Mouse (Mus musculus): ENCODE measurements around the gene Klhl18. TPM values are rescaled to one million over a fixed set of nuclear protein-coding genes. Genes with fewer than 3 reads are reported as not detected.

Klhl18 gene
- polyA plus RNA-seq (2014; fragmentation: Illumina TruSeq; extraction: RNeasy Lipid Tissue Mini Kit (QIAGEN cat#74804); ENCODE audit: low read depth, low replicate concordance) = 3.4 TPM

GRCm38 (mm10) chr9:110476124-110477091 is at the start of gene Klhl18, which contains the start of gene Kif9:
TSS of gene Klhl18 (minus strand) at chr9:110476694.
TSS of gene Kif9 (plus strand) at chr9:110476958.

GRCm38 (mm10) chr9:110419511-110420112 is 56.9 kb downstream of the Klhl18 start, which contains the start of gene Ngp:
TSS of gene Ngp (plus strand) at chr9:110419747.

GRCm38 (mm10) chr9:110408099-110408773 is 68.3 kb downstream of the Klhl18 start, which contains the start of gene Ptpn23:
TSS of gene Ptpn23 (minus strand) at chr9:110408213.

Other genes starting within 250 kb of the Klhl18 start
- gene Cspg5, start 232.9 kb downstream of the Klhl18 start, polyA plus RNA-seq (2014; fragmentation: Illumina TruSeq; extraction: RNeasy Lipid Tissue Mini Kit (QIAGEN cat#74804); ENCODE audit: low read depth, low replicate concordance) = 0.57 TPM
- gene Elp6, start 171.5 kb downstream of the Klhl18 start, polyA plus RNA-seq (2014; fragmentation: Illumina TruSeq; extraction: RNeasy Lipid Tissue Mini Kit (QIAGEN cat#74804); ENCODE audit: low read depth, low replicate concordance) = 0.69 TPM
- 2.1 TPM for gene Scap, start 143.4 kb downstream of the Klhl18 start, polyA plus RNA-seq (2014; fragmentation: Illumina TruSeq; extraction: RNeasy Lipid Tissue Mini Kit (QIAGEN cat#74804); ENCODE audit: low read depth, low replicate concordance)
- gene Ptpn23, start 68.5 kb downstream of the Klhl18 start, polyA plus RNA-seq (2014; fragmentation: Illumina TruSeq; extraction: RNeasy Lipid Tissue Mini Kit (QIAGEN cat#74804); ENCODE audit: low read depth, low replicate concordance) = 0.65 TPM
- not detected for gene Ngp, start 56.9 kb downstream of the Klhl18 start, polyA plus RNA-seq (2014; fragmentation: Illumina TruSeq; extraction: RNeasy Lipid Tissue Mini Kit (QIAGEN cat#74804); ENCODE audit: low read depth, low replicate concordance)
- 1.7 TPM for gene Kif9, start 264 bp upstream of the Klhl18 start, polyA plus RNA-seq (2014; fragmentation: Illumina TruSeq; extraction: RNeasy Lipid Tissue Mini Kit (QIAGEN cat#74804); ENCODE audit: low read depth, low replicate concordance)
- gene Setd2, start 55.9 kb upstream of the Klhl18 start, polyA plus RNA-seq (2014; fragmentation: Illumina TruSeq; extraction: RNeasy Lipid Tissue Mini Kit (QIAGEN cat#74804); ENCODE audit: low read depth, low replicate concordance) = 48.7 TPM
- gene Nradd, start 147.8 kb upstream of the Klhl18 start, polyA plus RNA-seq (2014; fragmentation: Illumina TruSeq; extraction: RNeasy Lipid Tissue Mini Kit (QIAGEN cat#74804); ENCODE audit: low read depth, low replicate concordance) = not detected
- 0.12 TPM for gene Nbeal2, start 177.5 kb upstream of the Klhl18 start, polyA plus RNA-seq (2014; fragmentation: Illumina TruSeq; extraction: RNeasy Lipid Tissue Mini Kit (QIAGEN cat#74804); ENCODE audit: low read depth, low replicate concordance)
- not detected for gene Ccdc12, start 179.8 kb upstream of the Klhl18 start, polyA plus RNA-seq (2014; fragmentation: Illumina TruSeq; extraction: RNeasy Lipid Tissue Mini Kit (QIAGEN cat#74804); ENCODE audit: low read depth, low replicate concordance)